Mouse (Mus musculus): ENCODE measurements around the gene Gimap9. TPM values are rescaled to one million over a fixed set of nuclear protein-coding genes. Genes with fewer than 3 reads are reported as not detected.

The Gimap9 gene
- 9.9 and 10.4 TPM in 2 replicates for polyA plus RNA-seq (2012; rRNA removed)

GRCm38 (mm10) chr6:48675931-48676859 lies at the start of gene Gimap9:
Gene Gimap9 (plus strand): TSS chr6:48676129.
- TF ChIP-seq CTCF (IDR thresholded peaks at IDR 0.05; ENCODE audit: extremely low read depth, insufficient read depth, insufficient read length, insufficient replicate concordance) (no peak), POLR2A (IDR thresholded peaks at IDR 0.05; ENCODE audit: low read depth, low read length) (peak; percentile 98)
- peak within 1 kb of the TSS; percentile 97 for H3K4me3 ChIP-seq (ENCODE audit: extremely low read depth, insufficient read depth, insufficient read length)
- H3K27me3 ChIP-seq (ENCODE audit: control insufficient read depth, insufficient read depth, low read length) = no peaks in the 10 kb centered on the region
- peak within 1 kb of the TSS; percentile 95 for H3K27ac ChIP-seq (ENCODE audit: insufficient read depth, low read length)
- peaks cover 3% of the 10 kb centered on the region; the same call in 1 of the 2 replicates for H3K36me3 ChIP-seq (ENCODE audit: control insufficient read depth, insufficient read depth, low read length)
- peak; percentile 77 to 86 for DNase-seq (ENCODE audit: low read depth in 1 of 2, low spot score in 2 of 2)
- peaks cover 22% of the 10 kb centered on the region for H3K4me1 ChIP-seq (ENCODE audit: control insufficient read depth, insufficient read depth, insufficient read length)
- WGBS = under 1% methylated on average over 13 of the region's 13 CpGs

- H3K27me3 ChIP-seq (ENCODE audit: control insufficient read depth, insufficient read depth, low read length) = peaks cover 6% of the 10 kb centered on the region
- WGBS = 86% methylated on average over 8 of the region's 8 CpGs
- H3K36me3 ChIP-seq (ENCODE audit: control insufficient read depth, insufficient read depth, low read length) = no peaks in the 10 kb centered on the region
- peaks cover 12% of the 10 kb centered on the region for H3K4me1 ChIP-seq (ENCODE audit: control insufficient read depth, insufficient read depth, insufficient read length)
- no peak within 1 kb of the TSS for H3K27ac ChIP-seq (ENCODE audit: insufficient read depth, low read length)
- peak within 1 kb of the TSS; percentile 51 for H3K4me3 ChIP-seq (ENCODE audit: extremely low read depth, insufficient read depth, insufficient read length)
- no peak for TF ChIP-seq POLR2A (IDR thresholded peaks at IDR 0.05; ENCODE audit: low read depth, low read length)
- TF ChIP-seq CTCF (IDR thresholded peaks at IDR 0.05; ENCODE audit: extremely low read depth, insufficient read depth, insufficient read length, insufficient replicate concordance) = no peak
- DNase-seq (ENCODE audit: low read depth in 1 of 2, low spot score in 2 of 2) = no peak
Measured at GRCm38 (mm10) chr6:48626464-48626863, 49.5 kb upstream of the Gimap9 start, which contains the start of gene AI854703. Gene AI854703 (plus strand): TSS chr6:48626764.

DNA sequence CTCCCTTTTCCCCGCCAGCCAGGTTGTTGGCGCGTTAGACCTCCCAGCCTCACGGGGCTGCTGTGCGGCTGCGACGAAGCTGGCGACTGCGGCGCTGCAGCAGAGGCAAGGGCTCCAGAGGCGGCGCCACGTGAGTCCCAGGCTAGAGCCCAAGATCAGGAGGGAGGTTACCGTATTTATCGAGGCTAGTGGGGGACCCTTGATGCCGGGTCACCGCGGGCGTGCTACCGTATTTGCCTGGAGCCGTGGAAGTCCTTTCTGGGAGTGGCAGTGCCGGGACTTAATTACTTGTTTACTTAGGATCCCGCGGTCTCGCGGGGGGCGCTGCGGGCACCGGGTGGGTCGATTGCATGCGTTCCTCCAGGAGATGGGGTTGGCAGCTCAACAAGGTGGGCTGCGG lies 48.9 kb upstream of the Gimap9 start:
- H3K27me3 ChIP-seq (ENCODE audit: control insufficient read depth, insufficient read depth, low read length) = peaks cover 6% of the 10 kb centered on the region
- H3K27ac ChIP-seq (ENCODE audit: insufficient read depth, low read length) = no peak overlapping the region
- peaks cover 12% of the 10 kb centered on the region for H3K4me1 ChIP-seq (ENCODE audit: control insufficient read depth, insufficient read depth, insufficient read length)
- peak overlapping the region; percentile 51 for H3K4me3 ChIP-seq (ENCODE audit: extremely low read depth, insufficient read depth, insufficient read length)
- DNase-seq (ENCODE audit: low read depth in 1 of 2, low spot score in 2 of 2) = no peak
- no peaks in the 10 kb centered on the region for H3K36me3 ChIP-seq (ENCODE audit: control insufficient read depth, insufficient read depth, low read length)
- WGBS = 1% methylated on average over 32 of the region's 32 CpGs
- TF ChIP-seq CTCF (IDR thresholded peaks at IDR 0.05; ENCODE audit: extremely low read depth, insufficient read depth, insufficient read length, insufficient replicate concordance) (no peak), POLR2A (IDR thresholded peaks at IDR 0.05; ENCODE audit: low read depth, low read length) (no peak)

- TF ChIP-seq POLR2A (IDR thresholded peaks at IDR 0.05; ENCODE audit: low read depth, low read length) = no peak
- no peak for TF ChIP-seq CTCF (IDR thresholded peaks at IDR 0.05; ENCODE audit: extremely low read depth, insufficient read depth, insufficient read length, insufficient replicate concordance)
- H3K27ac ChIP-seq (ENCODE audit: insufficient read depth, low read length) = no peak overlapping the region
- no peak for DNase-seq (ENCODE audit: low read depth in 1 of 2, low spot score in 2 of 2)
- peaks cover 6% of the 10 kb centered on the region for H3K27me3 ChIP-seq (ENCODE audit: control insufficient read depth, insufficient read depth, low read length)
- 22% methylated on average over 7 of the region's 7 CpGs for WGBS
- H3K4me1 ChIP-seq (ENCODE audit: control insufficient read depth, insufficient read depth, insufficient read length) = peaks cover 12% of the 10 kb centered on the region
- peak overlapping the region; percentile 51; the same call in 1 of the 2 replicates for H3K4me3 ChIP-seq (ENCODE audit: extremely low read depth, insufficient read depth, insufficient read length)
- no peaks in the 10 kb centered on the region for H3K36me3 ChIP-seq (ENCODE audit: control insufficient read depth, insufficient read depth, low read length)
Measured at GRCm38 (mm10) chr6:48627511-48627924, 48.4 kb upstream of the Gimap9 start.

GRCm38 (mm10) chr6:48628377-48628776 lies 47.6 kb upstream of the Gimap9 start:
- peaks cover 6% of the 10 kb centered on the region for H3K27me3 ChIP-seq (ENCODE audit: control insufficient read depth, insufficient read depth, low read length)
- H3K4me3 ChIP-seq (ENCODE audit: extremely low read depth, insufficient read depth, insufficient read length) = no peak overlapping the region
- WGBS = 66% methylated on average over 3 of the region's 3 CpGs
- DNase-seq (ENCODE audit: low read depth in 1 of 2, low spot score in 2 of 2) = no peak
- no peak for TF ChIP-seq CTCF (IDR thresholded peaks at IDR 0.05; ENCODE audit: extremely low read depth, insufficient read depth, insufficient read length, insufficient replicate concordance)
- H3K27ac ChIP-seq (ENCODE audit: insufficient read depth, low read length) = no peak overlapping the region
- no peaks in the 10 kb centered on the region for H3K36me3 ChIP-seq (ENCODE audit: control insufficient read depth, insufficient read depth, low read length)
- H3K4me1 ChIP-seq (ENCODE audit: control insufficient read depth, insufficient read depth, insufficient read length) = peaks cover 12% of the 10 kb centered on the region

DNA sequence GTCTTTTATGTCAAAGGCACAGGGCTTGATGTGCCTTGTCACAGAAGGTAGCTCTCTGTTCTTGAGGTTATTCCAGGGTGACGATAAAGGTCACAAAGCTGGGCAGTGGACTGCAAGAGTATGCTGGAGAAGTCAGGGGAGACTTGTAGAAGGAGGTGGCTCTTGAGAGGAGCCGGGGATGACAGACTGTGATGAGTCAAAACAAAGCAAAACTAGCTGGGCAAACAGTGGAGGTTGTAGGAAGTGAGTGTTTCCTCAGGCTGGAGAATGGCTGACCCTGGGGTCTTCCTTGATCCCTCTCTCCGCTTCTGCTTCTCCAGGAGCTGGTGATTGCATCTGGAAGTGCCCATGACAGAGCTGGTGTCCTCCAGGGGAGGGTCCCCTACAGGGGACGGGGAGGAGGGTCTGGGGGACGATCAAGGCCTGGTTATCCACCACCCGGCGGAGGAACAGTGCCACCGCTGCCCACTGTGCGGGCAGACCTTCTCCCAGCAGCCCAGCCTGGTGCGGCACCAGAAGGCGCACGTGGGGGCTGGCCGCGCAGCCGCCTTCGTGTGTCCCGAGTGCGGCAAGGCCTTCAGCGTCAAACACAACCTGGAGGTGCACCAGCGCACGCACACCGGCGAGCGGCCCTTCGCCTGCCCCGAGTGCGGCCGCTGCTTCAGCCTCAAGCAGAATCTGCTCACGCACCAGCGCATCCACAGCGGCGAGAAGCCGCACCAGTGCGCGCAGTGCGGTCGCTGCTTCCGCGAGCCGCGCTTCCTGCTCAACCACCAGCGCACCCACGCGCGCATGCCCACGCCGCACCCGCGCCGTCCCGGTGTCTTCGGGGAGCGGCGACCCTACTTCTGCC lies 46.9 kb upstream of the Gimap9 start:
- DNase-seq (ENCODE audit: low read depth in 1 of 2, low spot score in 2 of 2) = no peak
- Histone ChIP-seq H3K4me1 (ENCODE audit: control insufficient read depth, insufficient read depth, insufficient read length) (peaks cover 12% of the 10 kb centered on the region), H3K4me3 (ENCODE audit: extremely low read depth, insufficient read depth, insufficient read length) (peak overlapping the region; percentile 57), H3K27me3 (ENCODE audit: control insufficient read depth, insufficient read depth, low read length) (peaks cover 6% of the 10 kb centered on the region), H3K27ac (ENCODE audit: insufficient read depth, low read length) (no peak overlapping the region), H3K36me3 (ENCODE audit: control insufficient read depth, insufficient read depth, low read length) (no peaks in the 10 kb centered on the region)
- WGBS = 11% methylated on average over 54 of the region's 54 CpGs
- TF ChIP-seq CTCF (IDR thresholded peaks at IDR 0.05; ENCODE audit: extremely low read depth, insufficient read depth, insufficient read length, insufficient replicate concordance) = no peak
- TF ChIP-seq POLR2A (IDR thresholded peaks at IDR 0.05; ENCODE audit: low read depth, low read length) = no peak

All from spleen, adult 2 months (tissue).